25 mouse cellular contexts compared by ENCODE assay signal in the genomic region with DNA sequence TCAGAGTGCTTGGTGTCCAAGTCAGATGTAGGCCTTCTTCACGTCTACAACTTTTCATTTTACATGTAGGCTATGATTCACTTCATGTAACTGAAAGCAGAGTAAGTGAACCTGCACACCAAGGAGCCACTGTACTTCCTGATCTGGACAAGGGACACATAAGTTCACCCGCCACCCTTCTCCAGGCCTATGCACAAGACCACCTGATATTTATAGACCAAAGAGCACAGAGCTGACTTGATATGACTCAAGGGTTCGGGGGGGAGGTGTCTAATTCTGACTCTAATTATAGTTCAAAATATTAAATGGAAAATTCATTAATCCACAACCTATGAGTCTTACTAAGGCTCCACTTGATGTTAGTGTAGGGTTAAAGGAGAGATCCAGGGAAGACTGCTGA. TPM values are rescaled to one million over a fixed set of nuclear protein-coding genes. Genes with fewer than 3 reads are reported as not detected.
"Had no signal": no experiment of that assay in that cellular context is flagged by ENCODE, and none has a peak within 500 bp of the region (broad histone marks: within the 10 kb centered on the region; RNA-seq: fewer than 3 reads in every experiment).

No protein-coding gene starts in this region.

- H3K27ac ChIP-seq: forebrain, embryonic 15.5 days; hindbrain, embryonic 13.5 days; hindbrain, embryonic 15.5 days; hindbrain, postnatal 0 days; kidney, embryonic 15.5 days; kidney, postnatal 0 days; limb, embryonic 15.5 days; liver, embryonic 12.5 days; liver, embryonic 14.5 days had no signal

- H3K9ac ChIP-seq: forebrain, embryonic 15.5 days; forebrain, postnatal 0 days; hindbrain, embryonic 13.5 days; hindbrain, embryonic 15.5 days; kidney, embryonic 15.5 days; limb, embryonic 13.5 days; limb, embryonic 15.5 days; liver, embryonic 12.5 days; liver, embryonic 14.5 days had no signal

- ATAC-seq: forebrain, embryonic 15.5 days; forebrain, postnatal 0 days; hindbrain, postnatal 0 days; intestine, embryonic 16.5 days; liver, embryonic 12.5 days had no signal

- H3K27me3 ChIP-seq: forebrain, embryonic 15.5 days; hindbrain, embryonic 13.5 days; hindbrain, embryonic 15.5 days; limb, embryonic 13.5 days; limb, embryonic 15.5 days; liver, embryonic 12.5 days had no signal

- H3K9me3 ChIP-seq: forebrain, embryonic 15.5 days; hindbrain, embryonic 13.5 days; hindbrain, embryonic 15.5 days; kidney, embryonic 15.5 days; limb, embryonic 13.5 days; limb, embryonic 15.5 days; liver, embryonic 12.5 days had no signal

- H3K36me3 ChIP-seq: forebrain, embryonic 15.5 days; hindbrain, embryonic 13.5 days; hindbrain, embryonic 15.5 days; kidney, embryonic 15.5 days; limb, embryonic 13.5 days; limb, embryonic 15.5 days; liver, embryonic 12.5 days had no signal

- DNase-seq: forebrain, postnatal 0 days; gastrocnemius, postnatal 14 days; gastrocnemius, postnatal 36 days; heart, adult 11 months; kidney, adult 11 months; kidney, adult 2 months; kidney, adult 9 months; kidney, postnatal 14 days; kidney, postnatal 36 days; layer of hippocampus, adult 9-11 months; layer of hippocampus, postnatal 36 days; left cerebral cortex, postnatal 4 days; lung, adult 18-20 months had no signal

- H3K4me2 ChIP-seq: forebrain, embryonic 15.5 days; hindbrain, embryonic 13.5 days; hindbrain, embryonic 15.5 days; kidney, embryonic 15.5 days; limb, embryonic 13.5 days; limb, embryonic 15.5 days; liver, embryonic 12.5 days had no signal

- H3K4me3 ChIP-seq: forebrain, embryonic 15.5 days; hindbrain, embryonic 13.5 days; hindbrain, embryonic 15.5 days; kidney, embryonic 15.5 days; limb, embryonic 13.5 days; limb, embryonic 15.5 days; liver, embryonic 12.5 days had no signal

RNA-seq across cellular contexts. Expression of a gene that starts 14.3 kb away (rescaled TPM):
- total RNA-seq: liver, adult 2 months had no signal
